Mouse (Mus musculus): ENCODE results near the gene Unc80.

The Unc80 gene

DNA sequence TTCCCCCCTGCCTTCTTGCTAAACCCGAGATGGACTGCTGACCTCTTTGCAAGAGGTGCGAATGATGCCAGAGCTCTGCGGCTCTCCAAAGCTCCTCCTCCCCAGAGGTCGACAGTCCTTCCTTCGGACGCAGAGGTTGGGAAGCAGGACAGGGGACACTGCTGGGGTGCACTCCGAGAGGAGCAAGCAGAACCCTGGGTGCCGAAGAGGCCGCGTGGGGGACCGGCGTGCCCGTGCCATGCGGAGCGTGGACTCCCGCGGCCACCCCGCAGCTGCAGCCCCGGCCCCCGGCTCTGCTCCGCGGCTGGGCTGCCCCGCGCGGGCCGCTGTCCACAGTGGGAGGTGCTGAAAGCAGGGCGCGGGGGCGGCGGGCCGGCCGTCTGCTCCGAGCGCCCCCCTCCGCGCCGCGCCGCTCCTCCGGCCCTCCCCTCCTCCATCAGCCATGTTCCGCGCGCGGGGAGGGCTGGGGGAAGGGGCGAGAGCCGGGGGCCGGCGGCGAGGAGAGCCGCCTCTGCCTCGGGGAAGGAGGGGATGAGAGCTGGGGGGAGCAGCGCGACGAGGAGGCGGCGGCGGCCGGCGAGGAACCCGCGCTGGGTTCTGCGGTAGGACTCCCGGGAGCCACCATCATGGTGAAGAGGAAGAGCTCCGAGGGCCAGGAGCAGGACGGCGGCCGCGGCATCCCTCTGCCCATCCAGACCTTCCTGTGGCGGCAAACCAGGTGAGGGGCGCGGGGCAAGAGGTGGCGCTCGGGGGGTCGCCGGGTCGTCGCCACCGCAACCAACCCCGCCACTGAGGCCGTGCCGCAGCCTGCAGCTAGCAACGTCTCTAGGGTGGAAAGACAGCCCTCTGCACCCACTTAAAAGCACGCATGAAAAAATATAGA lies at the start of gene Unc80:
Gene Unc80, plus strand, starts transcription at position 547 of the 883 bp plus-strand sequence.
- DNase-seq (ENCODE audit: low spot score): peak; percentile 61

DNA sequence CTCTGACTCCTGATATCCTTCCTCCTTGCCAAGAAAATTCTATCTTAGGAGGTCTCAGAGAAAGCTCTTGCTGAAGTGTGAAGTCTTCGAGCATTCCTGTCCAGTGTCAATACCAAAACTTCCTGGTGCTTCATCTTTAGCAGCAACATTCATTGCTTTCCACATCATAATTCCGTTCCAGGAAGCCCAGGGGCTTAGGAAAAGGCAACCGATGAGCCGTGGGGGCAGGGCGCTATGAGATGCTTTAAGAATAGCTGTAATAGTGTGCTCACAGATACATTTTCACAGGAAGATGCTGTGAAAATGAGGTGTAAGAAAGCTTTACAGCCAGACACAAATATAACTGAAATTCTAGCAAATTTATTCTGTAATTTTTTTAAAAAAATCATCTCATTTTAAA lies 42.1 kb upstream of the Unc80 start:
- no peak for DNase-seq (ENCODE audit: low spot score)

DNA sequence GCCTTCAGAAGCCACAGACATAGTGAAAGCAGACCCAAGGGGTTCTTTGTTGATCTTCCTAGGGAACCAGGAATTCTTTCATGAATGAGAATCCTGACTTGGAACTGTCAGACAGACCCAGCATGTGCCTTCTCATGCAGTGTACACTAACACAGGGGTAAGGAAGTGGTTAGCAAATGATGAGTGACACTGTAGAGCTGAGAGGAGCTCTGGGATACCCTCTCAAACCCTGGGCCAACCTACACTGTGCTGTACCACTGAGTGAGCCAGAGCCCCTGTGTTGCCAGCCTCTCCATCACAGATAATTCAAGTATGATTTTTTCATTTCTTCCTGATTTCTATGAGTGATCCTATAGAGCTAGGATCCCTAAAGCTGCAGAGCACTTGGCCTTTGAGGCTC lies 37.2 kb upstream of the Unc80 start:
- DNase-seq (ENCODE audit: low spot score): no peak

DNA sequence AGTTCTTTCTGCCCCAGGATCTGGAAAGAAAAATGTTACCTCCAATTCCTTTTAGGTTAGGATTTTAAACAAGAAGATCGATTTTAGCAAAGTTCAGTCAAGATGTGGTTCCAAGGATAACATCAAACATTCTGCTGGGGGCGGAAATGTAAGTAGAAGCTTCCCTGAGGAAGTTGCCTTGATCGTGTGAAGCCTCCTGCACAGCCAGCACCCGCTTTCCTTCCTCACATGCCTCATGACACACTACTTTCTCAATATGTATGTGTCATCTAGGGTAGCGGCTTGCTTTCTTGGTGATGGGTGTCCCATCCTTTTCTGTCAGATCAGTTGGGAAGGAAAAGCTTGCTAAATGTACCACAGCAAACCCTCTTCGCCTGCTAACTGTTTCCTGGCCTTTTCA lies 36.7 kb upstream of the Unc80 start:
- DNase-seq (ENCODE audit: low spot score): no peak

DNA sequence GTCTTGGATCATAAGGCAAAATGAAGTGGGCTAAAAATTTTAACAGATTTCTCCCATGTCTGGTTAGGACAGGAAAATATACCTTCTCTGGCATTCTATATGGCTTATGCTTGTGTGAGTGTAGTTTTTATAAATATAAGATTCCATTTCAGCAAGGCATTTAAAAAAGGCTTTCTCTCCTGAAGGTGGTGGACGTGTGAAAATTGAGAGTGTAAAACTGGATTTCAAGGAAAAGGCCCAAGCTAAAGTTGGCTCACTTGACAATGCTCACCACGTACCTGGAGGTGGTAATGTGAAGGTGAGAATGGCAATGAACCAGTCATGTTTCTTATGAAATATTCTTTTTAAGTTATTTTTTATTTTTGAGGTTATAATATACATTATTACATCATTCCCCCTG lies 30.1 kb upstream of the Unc80 start:
- no peak for DNase-seq (ENCODE audit: low spot score)

DNA sequence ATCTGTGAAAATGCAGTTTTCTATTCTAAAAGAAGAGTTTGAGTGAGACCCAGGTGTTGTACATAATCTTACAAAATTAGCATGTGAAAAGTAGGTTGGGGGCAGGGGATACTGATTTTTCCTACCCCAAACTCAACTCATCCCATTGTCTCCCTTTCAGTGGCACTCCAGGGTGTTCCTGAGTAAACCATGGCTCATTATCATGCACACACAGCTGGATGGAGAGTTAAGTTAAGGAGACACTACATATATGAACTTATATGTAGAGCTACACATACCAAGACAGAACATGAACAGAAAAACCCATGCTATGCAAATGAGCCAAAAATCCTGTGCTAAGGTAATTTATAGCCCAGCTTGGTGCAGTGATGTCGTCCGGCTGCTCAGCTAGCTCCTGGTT lies 25.2 kb upstream of the Unc80 start:
- no peak for DNase-seq (ENCODE audit: low spot score)

DNA sequence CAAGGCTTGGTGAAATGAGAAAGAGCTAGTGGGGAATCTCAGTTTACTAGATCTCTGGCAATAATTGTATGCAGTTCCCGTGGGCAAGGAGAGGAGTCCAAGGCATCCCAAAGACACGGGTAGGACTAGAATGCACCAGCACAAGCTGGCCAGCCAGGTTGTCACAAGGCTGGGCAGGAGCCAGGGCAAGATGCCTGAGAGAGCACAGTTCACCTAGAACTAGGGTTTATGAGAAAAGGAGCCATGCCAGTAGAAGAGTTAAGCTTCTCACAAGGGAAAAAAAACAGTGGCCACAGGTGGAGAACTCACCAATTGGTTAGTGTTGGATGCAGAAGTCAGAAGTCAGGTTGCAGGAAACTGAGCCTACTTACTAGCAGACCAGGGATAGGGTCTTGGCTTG lies 18.7 kb upstream of the Unc80 start:
- no peak for DNase-seq (ENCODE audit: low spot score)

DNA sequence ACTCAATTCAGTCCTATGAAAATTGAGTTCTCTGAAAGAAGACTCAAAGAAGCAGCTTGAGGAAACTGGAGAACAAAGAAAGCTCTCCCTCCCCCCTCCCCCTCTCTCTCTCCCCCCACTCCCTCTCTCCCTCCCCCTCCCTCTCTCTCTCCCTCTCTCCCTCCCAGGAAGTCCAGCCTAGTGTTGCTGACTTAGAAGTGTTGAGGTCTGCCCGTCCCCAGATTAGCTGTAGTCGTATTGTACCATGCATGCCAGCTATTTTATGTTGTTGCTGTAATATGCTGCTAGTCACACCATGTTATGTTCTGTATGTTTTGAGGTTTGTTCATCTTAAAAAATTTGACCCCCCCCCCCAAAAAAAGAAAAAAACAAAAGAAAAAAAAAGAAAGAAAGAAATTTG lies 11.6 kb upstream of the Unc80 start:
- no peak for DNase-seq (ENCODE audit: low spot score)

DNA sequence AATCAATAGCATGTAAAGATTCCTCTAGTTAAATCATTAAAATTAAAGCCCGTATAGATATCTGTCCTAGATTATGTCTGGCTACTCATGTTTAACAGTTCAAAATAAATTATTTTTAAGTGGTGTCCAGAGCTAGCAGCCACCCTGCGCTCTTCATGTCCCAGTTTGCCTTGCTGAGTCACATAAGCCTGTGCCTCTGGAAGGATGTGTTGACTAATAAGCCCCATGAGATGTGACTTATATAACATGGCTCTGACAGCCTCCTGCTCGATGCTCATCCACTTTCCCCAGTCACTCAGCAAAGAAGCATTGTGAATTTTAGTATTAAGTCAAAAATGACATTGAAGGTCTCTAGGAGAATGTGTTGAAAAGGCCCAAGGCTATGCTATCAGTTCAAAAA lies 10.4 kb upstream of the Unc80 start:
- no peak for DNase-seq (ENCODE audit: low spot score)

DNA sequence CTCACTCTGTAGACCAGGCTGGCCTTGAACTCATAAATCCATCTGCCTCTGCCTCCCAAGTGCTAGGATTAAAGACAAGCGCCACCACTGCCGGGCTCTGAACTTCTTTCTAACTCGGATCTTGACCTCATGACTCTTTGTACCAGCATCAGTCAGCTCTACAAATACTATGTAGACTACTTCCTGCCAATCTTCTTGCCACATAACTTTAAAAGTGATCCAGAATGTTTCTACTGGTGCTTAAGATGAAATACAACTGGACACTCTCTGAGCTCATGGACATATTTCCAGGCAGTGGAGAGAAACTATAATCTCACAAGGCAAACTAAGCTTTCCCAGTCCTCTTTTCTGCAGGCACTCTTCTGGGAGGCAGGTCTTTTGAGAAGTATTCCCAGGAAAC lies 8.8 kb upstream of the Unc80 start:
- no peak for DNase-seq (ENCODE audit: low spot score)

DNA sequence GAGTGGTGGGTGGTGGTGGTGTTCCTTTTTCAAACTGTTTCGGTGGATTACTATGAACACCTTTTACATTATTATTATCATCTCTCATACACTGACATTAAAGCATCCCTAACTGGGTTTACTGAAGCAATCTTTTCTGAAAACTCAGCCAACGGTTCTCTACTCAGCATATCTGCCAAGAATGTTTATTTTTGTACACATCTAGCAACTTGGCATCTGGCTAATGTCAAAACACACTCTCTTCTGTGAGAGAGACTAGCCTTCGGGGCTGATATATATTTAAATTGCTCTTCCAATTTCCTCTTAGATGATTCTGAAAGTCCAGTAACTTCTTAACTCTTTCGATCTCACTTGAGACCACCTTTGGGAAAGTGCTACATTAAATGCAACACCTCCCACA lies 7.3 kb upstream of the Unc80 start:
- no peak for DNase-seq (ENCODE audit: low spot score)

DNA sequence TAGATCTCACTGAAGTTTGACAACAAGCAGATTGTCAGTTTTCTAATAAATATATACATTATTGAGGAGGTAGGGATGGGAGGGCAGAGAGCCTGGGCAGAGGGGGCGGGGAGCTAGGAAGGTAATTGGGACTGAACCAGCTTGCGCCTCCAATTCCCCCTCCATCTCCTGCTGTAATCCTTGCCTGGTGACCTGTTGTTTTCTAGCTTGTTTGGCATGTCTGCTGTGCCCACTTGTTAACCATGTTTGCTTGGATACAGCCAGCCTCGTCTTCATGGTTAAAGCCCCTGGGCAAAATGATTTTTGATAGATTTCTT lies 495 bp downstream of the Unc80 start:
- no peak for DNase-seq (ENCODE audit: low spot score)

DNA sequence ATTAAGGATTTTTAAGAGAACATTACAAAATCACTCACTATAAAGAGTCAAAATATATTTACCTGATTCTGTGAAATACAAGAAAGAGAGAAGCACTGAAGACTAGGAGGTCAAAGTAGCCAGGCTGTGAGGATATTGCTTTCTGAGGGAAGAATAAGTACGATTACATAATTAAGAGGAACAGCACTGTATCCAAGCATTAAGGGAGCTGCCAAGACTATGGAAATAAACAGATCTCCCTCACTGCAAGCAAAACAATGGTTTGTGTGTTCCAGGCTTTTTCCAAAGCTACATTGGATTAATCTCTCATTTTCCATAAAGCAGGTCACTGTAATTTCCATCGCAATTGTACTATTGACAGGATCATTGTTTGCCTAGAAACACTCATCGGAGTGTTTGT lies 14.6 kb downstream of the Unc80 start:
- no peak for DNase-seq (ENCODE audit: low spot score)

DNA sequence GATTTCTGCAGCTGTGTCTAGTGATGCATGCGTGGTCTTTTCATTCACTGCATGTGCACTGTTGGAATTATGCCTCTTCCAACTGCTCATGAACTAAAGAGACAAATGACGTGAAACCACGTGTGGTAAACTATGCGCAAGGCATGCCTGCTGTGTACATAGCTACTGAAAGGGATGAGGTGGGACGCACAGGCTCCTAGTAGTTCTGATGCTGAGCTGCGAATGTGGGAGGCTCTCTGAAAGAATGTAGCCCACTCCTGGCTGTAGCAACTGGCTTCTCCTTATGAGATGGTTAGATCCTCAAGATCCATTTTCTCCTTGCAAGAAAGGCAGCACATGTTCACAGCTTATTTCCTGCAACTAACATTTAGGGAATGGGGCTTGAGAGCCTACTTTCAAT lies 24.9 kb downstream of the Unc80 start:
- no peak for DNase-seq (ENCODE audit: low spot score)

DNA sequence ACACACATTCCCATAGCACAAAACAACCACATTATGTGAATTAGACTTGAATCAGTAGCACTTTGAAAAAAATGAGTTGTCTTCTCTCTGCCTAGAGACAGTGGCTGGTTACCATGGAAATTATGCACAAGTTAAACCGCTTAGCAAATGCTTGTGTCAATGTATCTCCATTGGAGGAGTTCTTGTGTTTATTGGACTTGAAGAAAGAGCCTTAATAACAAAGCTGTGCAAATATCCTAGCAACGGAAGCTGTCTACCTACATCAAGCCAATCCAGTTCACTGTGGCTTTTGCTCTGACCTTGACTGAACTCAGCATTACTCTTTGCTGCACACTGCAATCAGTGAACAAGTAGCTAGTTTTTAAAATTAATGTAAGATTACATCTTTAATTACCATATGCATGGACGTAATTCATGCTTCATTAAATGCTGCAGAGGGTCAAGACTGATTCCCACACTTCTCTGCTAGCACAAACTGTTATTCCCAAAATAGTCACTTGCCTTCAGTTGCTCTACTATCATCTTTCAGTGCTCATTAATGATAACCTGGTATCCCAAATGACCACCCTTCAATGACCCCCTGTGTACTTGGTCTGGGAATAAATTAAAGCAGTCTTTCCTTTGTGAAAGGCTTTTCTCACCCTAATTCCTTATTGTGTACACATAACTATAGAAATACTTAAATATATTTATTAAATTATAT lies 27.3 kb downstream of the Unc80 start:
- DNase-seq (ENCODE audit: low spot score): no peak

DNA sequence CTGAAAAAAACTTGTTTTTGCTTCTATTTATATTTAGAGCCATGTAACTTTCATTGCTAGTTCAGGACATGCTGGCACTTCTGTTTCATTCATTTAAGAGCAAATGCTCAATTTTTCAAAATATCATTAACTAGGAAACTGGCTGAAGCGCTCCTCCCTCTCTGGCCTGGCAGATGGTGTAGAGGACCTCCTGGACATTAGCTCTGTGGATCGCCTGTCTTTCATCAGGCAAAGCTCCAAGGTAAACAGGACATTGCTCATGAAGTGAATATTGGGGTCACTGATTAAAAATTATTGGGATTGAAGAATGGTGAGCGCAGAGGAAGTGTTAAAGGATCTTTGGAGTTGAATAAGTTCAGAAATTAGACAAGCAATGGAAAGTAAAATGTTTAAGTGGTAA lies 82.6 kb downstream of the Unc80 start:
- no peak for DNase-seq (ENCODE audit: low spot score)

DNA sequence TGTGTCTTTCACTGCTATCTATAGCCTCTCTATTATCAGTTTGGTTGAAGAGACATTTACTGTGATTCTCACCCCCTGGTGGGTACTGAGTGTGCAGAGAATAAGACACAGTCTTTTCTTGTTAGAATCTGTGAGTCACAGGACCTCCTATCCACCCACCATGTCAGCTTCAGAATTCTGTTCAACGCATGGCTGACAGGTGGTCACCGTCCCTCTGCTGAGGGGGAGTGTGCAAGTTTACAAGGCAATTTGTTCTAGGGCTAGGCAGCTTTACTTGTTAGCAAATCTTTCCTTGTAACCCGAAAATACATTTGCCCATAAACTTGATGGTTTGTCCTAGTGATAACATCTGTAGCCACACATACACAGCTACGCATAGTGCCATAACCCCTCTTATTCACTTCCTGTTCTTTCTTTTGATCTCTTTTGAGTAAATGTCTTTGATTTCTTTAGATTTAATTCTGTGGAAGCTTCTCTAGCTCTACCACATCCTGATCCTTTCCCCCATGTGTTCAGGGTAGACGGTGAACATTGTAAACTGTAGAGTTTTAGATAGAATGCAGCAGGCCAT lies 84.3 kb downstream of the Unc80 start:
- no peak for DNase-seq (ENCODE audit: low spot score)

DNA sequence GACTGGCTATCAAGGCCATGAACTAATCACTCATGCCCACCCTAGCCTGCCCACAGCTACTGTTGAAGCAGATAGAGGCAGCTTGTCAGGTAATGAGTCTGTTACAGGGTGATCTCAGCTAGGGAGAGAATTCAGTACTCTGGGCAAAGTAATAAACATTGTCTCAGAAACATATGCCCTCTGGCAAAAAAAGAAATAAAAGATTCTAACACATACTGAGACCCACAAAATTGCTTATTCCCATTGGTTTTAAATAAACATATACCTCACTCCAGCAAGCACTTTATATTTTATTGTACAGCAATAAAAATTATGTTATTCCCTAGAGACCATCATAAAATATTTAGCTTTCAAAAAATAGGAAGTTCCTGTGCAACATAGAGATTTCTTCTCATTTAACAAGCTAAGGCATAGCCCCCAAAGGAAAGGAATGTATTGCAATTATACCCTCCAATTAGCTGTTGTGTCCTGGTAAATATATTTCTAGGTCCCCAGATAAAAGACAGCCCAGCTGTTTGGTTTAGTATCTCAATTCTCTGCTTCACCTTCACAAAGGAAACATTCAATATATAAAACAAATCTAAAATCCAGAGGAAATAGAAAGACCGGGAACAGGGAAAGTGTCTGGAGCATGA lies 93.6 kb downstream of the Unc80 start:
- no peak for DNase-seq (ENCODE audit: low spot score)

DNA sequence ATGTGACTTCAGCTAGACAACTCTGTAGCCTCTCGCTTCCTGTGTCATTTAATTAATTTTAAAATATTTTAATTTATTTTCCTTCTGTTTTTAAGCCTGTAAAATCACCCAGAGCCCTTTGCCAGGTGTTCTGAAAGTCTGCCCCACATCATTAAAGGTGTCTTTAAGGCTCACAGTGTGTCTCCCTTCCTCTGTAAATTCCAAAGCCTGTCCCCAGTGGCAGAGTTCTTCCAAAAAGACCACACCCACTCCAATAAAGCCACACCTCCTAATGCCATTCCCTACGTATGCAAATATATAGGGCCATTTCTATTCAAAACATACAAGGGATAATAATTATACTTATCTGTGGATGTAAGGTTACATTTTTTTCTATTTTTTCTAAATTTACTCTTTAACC lies 94.2 kb downstream of the Unc80 start:
- no peak for DNase-seq (ENCODE audit: low spot score)

DNA sequence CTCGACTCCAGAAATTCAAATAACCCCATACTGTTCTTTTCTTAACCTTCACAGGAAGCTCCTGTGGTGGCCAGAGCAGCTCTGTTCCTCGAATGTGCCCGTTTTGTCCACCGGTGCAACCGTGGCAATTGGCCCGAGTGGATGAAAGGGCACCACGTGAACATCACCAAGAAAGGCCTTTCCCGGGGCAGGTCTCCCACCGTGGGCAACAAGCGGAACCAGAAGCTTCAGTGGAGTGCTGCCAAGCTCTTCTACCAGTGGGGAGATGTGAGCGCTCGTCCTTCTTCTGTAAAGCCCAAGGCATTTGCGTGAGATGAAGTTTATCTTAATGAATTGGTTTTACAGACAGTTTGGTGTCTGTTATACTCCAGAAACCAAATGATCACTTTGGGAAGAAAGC lies 101.6 kb downstream of the Unc80 start:
- DNase-seq (ENCODE audit: low spot score): no peak

DNA sequence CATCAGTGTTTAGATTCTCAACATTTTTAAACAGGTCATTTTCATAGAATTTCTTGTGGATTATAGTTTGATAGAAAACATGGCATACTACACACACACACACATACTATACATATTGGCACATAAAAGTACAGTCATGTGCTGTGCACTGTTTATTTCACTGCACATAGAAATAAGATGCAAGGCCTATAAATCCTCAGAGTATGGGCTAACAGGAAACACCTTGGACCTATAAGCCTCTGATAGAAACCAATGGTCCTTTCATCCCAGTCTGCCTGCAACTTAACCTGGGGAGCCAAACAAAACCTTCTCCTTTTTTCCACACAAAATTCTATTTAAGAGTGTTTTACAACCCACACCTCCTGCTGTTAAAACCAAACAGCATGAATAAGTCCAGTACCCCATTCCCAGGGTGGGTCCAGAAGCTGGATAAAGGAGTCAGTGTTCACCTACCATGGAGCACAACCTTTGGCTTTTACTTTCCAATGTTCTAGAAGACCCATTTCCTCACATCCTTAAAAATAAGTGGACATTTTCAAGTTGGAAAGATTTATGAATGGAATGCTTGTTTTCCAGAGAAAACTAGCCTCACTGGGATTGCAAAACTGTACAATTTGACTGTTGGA lies 129.1 kb downstream of the Unc80 start:
- DNase-seq (ENCODE audit: low spot score): no peak

DNA sequence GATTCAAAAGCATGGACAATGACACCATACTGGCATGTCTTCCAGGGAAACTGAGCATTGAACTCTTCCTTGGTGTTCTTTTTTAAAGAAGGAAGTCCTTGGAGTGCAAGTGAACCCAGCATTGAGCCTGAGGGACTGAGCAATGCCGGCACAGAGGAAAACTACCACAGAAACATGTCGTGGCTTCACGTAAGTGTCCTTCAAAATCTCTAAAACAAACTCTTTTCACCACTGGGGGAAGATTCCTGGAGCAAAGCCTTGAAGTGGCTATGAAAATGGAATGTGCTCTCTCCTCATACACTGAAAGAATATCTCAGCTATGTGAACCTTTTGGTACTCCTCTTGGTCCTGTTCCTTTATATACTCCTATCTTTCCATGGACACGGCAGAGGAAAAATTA lies 140.1 kb downstream of the Unc80 start:
- DNase-seq (ENCODE audit: low spot score): no peak

DNA sequence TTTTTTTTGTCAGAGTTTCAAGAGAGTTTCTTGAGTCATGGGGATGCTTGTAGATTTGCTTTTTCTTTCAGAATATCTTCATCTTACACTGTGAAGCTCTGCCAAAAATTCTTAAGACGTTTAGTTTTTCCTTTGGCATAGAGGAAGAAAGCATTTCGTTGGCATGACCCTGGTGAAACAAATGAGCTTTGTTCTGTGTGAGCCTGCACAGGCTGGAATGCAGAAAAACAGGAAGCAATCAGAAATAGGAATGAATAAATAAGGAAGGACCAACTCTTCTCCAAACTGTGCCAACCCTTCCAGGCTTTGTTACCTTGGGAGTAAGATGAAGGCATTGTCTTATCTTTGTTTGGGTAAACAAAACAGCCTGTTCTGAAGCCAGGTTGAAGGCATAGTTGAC lies 149.0 kb downstream of the Unc80 start:
- no peak for DNase-seq (ENCODE audit: low spot score)

All from ovary, postnatal 14 days (tissue).